Mouse (Mus musculus) midbrain, embryonic 10.5 days (tissue): ENCODE results near the gene Cars2. TPM values are rescaled to one million over a fixed set of nuclear protein-coding genes. Genes with fewer than 3 reads are reported as not detected.
"Not testable (repeated sequence)": the region's sequence is repeated elsewhere in the genome, so short reads cannot be mapped to it uniquely, and the experiment has no call there.

Source experiments
- DNase-seq: peaks from one replicate; pipeline ENCODE4 v3.0.0-alpha.2; 2017; ENCODE audit warnings: low spot score
- H3K27ac ChIP-seq: fragments of 300-500 bp; sonication (generic); replicated peaks from 2 replicates; pipeline ENCODE4 v1.5.1; 2016; ENCODE audit warnings: mild to moderate bottlenecking
- H3K27me3 ChIP-seq: fragments of 300-500 bp; sonication (generic); 2 replicates; pipeline ENCODE4 v1.6.1; 2016; ENCODE audit warnings: low read depth, mild to moderate bottlenecking; ENCODE audit not compliant: poor library complexity, severe bottlenecking
- H3K36me3 ChIP-seq: fragments of 300-500 bp; sonication (generic); 2 replicates; pipeline ENCODE4 v1.6.1; 2016; ENCODE audit warnings: mild to moderate bottlenecking, moderate library complexity
- H3K4me1 ChIP-seq: fragments of 300-500 bp; sonication (generic); 2 replicates; pipeline ENCODE4 v1.6.1; 2016
- H3K4me3 ChIP-seq: fragments of 300-500 bp; sonication (generic); 2 replicates; pipeline ENCODE4 v1.5.1; 2016; ENCODE audit warnings: mild to moderate bottlenecking, moderate library complexity
- H3K9me3 ChIP-seq: fragments of 300-500 bp; sonication (generic); replicated peaks from 2 replicates; pipeline ENCODE4 v1.6.1; 2016; ENCODE audit warnings: mild to moderate bottlenecking
- WGBS: fragments of 180-500 bp; shearing (Covaris S2); methylation state at CpG from one replicate; pipeline ENCODE4 v1.1.7; 2016; 5-methylcytosine and 5-hydroxymethylcytosine counted together
- polyA plus RNA-seq: library from polyadenylated mRNA; unstranded; fragments of >200 nt; fragmentation: Nextera tagmentation; extraction: Ambion mirVana; gene quantifications from 2 replicates; pipeline ENCODE4 v1.2.1, GENCODE M21; 2016

The Cars2 gene
- polyA plus RNA-seq, 1 experiment from 2014 or later = 19.9 TPM

DNA sequence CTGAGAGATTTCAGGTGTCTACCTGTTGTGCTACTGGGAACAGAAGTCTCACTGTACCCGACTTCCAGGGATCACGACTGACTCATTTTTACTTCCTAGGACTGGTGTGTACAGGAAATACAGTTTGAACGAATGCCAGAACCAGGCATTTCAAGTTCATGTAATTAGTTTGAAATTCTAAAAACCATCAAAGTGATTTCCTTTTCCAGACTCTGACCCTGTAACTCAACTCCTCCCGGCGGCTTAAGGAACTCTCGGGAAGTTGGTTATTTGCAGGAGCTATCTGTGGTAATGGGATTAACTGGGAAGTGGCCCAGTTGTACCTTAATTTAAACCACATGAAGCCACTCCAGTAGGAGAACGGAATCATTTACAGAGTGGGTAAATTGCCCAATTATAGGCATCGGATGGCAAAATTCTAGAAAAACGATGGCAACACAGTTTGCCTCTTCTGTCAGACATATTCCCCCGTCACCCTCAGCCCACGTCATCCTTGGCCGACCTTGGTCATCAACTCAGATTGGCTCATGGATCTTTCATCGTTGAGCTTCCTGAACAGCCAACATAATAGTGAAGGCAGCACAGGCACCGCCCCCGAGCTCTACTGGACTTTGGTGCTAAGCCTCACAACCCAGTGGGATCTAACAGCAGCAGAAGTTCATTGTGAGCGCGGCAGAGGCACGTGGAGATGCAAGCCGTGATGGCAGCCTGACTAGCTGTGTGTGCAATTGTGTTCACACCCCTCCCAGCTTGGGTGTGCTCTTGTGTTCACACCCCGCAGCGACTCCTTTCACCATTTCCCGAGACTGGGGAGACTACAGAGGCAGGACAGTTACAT is 18.9 kb upstream of the Cars2 start:
- Histone ChIP-seq H3K27me3 (no peaks in the 10 kb centered on the region), H3K4me1 (no peaks in the 10 kb centered on the region), H3K9me3 (no peaks in the 10 kb centered on the region; the same call in 1 of the 2 replicates), H3K36me3 (peaks cover 56% of the 10 kb centered on the region), H3K27ac (no peak overlapping the region), H3K4me3 (no peak overlapping the region)
- no peak for DNase-seq
- WGBS = 86% methylated on average over 22 of the region's 22 CpGs

DNA sequence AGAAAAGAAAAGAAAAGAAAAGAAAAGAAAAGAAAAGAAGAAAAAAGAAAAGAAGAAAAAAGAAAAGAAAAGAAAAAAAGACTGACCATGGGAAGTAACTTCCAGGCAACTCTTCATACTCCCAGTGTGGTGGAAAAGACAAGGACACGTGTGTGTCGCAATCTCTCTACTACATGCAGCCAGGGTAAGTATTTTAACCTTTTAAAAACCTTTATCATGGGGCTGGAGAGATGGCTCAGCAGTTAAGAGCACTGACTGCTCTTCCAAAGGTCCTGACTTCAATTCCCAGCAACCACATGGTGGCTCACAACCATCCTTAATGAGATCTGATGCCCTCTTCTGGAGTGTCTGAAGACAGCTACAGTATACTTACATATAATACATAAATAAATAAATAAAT is 17.6 kb upstream of the Cars2 start:
- not testable (repeated sequence) for H3K4me1 ChIP-seq, H3K27me3 ChIP-seq, H3K27ac ChIP-seq, H3K9me3 ChIP-seq, H3K4me3 ChIP-seq, DNase-seq
- peaks cover 69% of the 10 kb centered on the region for H3K36me3 ChIP-seq
- WGBS = 95% methylated on average over 2 of the region's 2 CpGs

DNA sequence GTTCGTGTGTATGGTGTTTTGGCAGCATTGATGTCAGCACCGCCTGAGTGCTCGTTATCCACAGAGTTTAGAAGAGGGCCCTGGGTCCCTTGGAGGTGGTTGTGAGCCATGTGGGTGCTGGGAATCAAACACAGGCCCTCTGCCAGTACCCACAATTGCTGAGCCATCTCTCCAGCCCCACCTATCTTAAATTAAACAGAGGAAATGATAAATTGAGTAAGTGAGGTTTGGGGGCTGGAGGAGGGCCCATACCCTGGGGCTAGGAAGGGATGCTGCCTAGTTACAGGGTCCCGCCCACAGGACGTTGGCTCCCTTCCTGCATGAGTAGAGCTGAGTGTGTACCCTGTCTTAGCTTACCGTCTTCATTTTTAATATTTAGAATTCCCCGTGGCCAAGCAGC is 14.1 kb upstream of the Cars2 start:
- H3K27me3 ChIP-seq = no peaks in the 10 kb centered on the region
- peaks cover 1% of the 10 kb centered on the region; the same call in 1 of the 2 replicates for H3K4me1 ChIP-seq
- H3K9me3 ChIP-seq = no peaks in the 10 kb centered on the region; the same call in 1 of the 2 replicates
- H3K27ac ChIP-seq = no peak overlapping the region
- no peak for DNase-seq
- H3K36me3 ChIP-seq = peaks cover 93% of the 10 kb centered on the region
- no peak overlapping the region for H3K4me3 ChIP-seq
- 89% methylated on average over 7 of the region's 7 CpGs for WGBS

DNA sequence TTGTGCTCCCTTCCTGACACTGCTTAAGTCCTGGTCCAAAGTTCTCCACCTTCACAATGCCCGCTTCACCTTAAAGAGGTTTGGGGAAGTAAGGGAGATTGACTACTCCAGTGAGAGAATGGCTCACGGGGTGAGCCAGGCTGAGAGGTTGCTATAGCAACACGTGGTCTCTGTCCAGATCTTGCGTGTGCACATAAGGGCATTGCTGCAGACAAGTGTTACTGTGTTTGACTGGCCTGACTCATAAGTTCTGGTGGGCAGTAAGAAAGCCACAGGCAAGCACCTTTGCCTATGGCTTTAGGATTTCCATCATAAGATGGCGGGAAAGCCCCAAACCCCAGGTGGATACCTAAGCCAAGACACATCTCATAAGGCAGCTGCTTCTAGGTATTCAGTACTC is 13.7 kb upstream of the Cars2 start:
- Histone ChIP-seq H3K36me3 (peaks cover 88% of the 10 kb centered on the region), H3K4me3 (no peak overlapping the region), H3K9me3 (no peaks in the 10 kb centered on the region; the same call in 1 of the 2 replicates), H3K4me1 (peaks cover 6% of the 10 kb centered on the region), H3K27me3 (no peaks in the 10 kb centered on the region), H3K27ac (no peak overlapping the region)
- 93% methylated on average over 5 of the region's 5 CpGs for WGBS
- DNase-seq = no peak

DNA sequence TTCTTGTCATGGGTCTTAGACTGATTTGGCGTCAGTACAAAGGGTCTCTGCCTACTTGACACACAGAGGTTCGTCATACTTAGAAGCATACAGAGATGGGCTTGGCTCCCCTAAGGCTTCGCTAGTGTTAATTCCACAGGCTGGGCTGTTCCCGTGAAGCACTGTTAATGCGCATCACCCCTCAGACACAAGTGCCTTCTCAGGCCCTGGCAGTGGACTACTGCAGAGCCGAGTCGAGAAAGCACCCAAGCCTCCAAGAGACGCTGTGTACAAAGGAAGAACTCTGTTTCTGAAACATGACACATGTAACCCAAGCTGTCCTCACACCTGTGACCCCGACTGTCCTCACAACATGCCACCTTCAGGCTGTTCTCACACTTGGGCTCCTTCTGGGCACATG is 9.6 kb upstream of the Cars2 start:
- Histone ChIP-seq H3K4me3 (no peak overlapping the region), H3K4me1 (peaks cover 14% of the 10 kb centered on the region), H3K9me3 (no peaks in the 10 kb centered on the region; the same call in 1 of the 2 replicates), H3K27me3 (no peaks in the 10 kb centered on the region), H3K36me3 (peaks cover 48% of the 10 kb centered on the region), H3K27ac (no peak overlapping the region)
- 91% methylated on average over 9 of the region's 9 CpGs for WGBS
- DNase-seq = no peak

DNA sequence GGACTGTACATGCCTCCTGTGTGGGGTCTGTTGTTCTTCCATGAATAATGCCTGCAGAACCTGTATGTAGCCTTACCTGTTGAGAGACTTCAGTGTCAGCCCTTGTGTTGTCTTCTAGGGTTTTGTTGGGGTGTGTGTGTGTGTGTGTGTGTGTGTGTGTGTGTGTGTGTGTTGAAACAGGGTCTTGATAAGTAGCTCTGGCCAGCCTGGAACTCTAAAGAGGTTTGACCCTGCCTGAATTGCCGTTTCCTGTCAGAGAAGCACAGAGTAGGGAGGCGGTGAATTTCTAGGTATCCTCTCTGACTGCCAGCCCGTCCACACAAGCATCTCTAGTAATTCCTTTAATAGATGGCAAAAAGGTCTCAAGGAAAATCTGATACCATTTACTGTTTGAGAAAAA is 8.9 kb upstream of the Cars2 start:
- H3K36me3 ChIP-seq = peaks cover 41% of the 10 kb centered on the region
- 80% methylated on average over 3 of the region's 3 CpGs for WGBS
- H3K27me3 ChIP-seq = no peaks in the 10 kb centered on the region
- no peaks in the 10 kb centered on the region; the same call in 1 of the 2 replicates for H3K9me3 ChIP-seq
- H3K4me1 ChIP-seq = peaks cover 21% of the 10 kb centered on the region
- peak overlapping the region; percentile 96 for H3K4me3 ChIP-seq
- no peak for DNase-seq
- H3K27ac ChIP-seq = no peak overlapping the region

DNA sequence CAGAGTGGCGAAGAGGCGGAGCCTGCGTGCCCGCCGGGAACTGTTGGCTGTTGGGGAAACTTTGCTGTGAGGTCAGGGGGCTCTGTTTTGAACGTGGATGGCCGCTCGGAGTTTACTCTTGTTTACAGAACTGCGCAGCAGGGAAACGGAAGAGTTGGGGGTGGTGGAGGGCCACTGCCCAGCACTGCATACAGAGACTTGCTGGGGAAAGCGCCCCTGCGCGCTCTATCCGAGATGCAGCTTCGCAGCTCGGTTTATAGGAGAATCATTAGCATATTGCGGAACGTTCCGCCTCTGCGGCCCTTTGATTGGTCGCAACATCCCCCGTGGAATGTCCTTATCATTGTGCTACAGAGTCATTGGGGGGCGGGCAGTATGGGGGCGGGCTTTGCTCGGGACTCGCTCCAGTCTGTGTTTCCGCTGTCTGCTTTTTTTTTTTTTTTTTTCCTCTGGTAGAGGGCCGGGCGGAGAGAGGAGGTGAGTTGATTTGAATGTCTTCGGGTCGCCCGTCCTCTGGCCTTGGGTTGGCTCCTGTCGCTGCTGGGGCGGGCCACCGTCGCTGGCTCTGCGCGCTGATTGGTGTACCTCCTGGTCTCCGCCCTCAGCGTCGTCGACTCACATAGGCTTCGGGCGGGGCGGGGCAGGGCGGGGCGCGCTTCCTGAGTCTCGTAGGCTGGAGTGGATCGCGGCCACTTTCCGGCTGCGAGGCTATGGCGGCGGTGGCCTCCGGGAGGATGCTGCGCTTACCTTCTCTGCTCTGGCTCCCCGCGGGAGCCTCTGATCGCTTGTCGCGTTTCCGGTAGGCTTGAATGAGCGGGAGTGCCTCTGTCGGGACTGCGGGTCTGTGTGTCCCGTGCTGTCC is 7.4 kb upstream of the Cars2 start:
- under 1% methylated on average over 67 of the region's 67 CpGs for whole genome bisulfite sequencing

DNA sequence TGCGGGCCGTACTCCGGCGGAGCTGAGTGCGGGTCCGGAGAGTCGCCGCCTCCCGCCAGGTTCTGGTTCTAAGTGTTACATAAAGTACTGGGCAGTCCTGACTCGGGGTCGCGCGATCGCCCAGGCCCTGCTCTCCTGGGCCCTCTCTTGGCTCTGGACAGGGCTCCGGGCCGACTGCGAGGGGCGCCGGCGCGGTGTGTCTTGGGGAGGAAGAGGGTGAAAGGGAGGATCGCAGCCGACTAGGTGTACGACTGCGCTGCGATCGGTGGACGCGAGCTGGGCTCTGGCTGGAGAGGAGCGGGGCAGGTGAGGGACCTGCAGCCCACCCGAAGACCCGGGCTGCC is 6.8 kb upstream of the Cars2 start:
- Histone ChIP-seq H3K4me3 (peak overlapping the region; percentile 96), H3K36me3 (peaks cover 23% of the 10 kb centered on the region), H3K9me3 (no peaks in the 10 kb centered on the region), H3K27ac (peak overlapping the region; percentile 99), H3K27me3 (no peaks in the 10 kb centered on the region), H3K4me1 (peaks cover 31% of the 10 kb centered on the region)
- under 1% methylated on average over 32 of the region's 32 CpGs for WGBS
- no peak for DNase-seq

More for the DNA sequence above, 7.4 kb upstream of the Cars2 start:
- Histone ChIP-seq H3K4me1 (peaks cover 31% of the 10 kb centered on the region), H3K27ac (peak overlapping the region; percentile 99), H3K36me3 (peaks cover 26% of the 10 kb centered on the region), H3K9me3 (no peaks in the 10 kb centered on the region), H3K27me3 (no peaks in the 10 kb centered on the region), H3K4me3 (peak overlapping the region; percentile 96)
- peak; percentile 99 for DNase-seq

DNA sequence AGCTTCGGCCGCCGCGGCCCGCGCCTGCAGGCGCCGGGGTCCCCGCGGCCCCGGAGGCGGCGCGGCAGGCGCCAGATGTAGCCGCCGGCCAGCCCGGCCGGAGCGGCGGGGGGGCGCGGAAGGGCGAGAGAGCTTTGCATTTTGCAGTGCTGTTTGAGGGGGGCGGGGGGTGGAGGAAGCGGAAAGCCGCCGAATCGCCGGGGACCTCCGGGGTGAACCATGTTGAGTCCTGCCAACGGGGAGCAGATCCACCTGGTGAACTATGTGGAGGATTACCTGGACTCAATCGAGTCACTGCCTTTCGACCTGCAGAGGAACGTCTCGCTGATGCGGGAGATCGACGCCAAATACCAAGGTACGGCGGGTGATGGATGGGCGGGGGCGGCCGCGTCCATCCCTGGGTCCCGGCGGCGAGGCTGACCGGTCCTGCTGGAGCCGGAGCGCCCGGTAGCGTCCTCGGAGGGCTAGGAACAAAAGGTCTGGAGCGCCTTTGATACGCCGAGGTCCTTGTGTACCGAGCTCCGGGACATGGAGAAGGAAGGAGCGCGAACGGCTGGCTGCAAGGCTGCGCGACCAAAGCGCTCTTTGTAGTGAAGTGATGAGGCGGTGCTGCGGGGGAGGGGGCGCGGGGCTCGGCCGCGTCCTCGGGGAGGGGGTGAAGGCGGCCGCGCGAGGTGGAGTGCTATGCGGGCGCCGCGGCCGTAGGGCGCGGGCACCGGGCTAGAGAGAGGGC is 6.3 kb upstream of the Cars2 start:
- peak; percentile 68 for DNase-seq
- peaks cover 31% of the 10 kb centered on the region for H3K4me1 ChIP-seq
- H3K9me3 ChIP-seq = no peaks in the 10 kb centered on the region
- H3K36me3 ChIP-seq = peaks cover 17% of the 10 kb centered on the region
- H3K27ac ChIP-seq = peak overlapping the region; percentile 99
- WGBS = 2% methylated on average over 81 of the region's 85 CpGs
- H3K4me3 ChIP-seq = peak overlapping the region; percentile 96
- H3K27me3 ChIP-seq = no peaks in the 10 kb centered on the region

DNA sequence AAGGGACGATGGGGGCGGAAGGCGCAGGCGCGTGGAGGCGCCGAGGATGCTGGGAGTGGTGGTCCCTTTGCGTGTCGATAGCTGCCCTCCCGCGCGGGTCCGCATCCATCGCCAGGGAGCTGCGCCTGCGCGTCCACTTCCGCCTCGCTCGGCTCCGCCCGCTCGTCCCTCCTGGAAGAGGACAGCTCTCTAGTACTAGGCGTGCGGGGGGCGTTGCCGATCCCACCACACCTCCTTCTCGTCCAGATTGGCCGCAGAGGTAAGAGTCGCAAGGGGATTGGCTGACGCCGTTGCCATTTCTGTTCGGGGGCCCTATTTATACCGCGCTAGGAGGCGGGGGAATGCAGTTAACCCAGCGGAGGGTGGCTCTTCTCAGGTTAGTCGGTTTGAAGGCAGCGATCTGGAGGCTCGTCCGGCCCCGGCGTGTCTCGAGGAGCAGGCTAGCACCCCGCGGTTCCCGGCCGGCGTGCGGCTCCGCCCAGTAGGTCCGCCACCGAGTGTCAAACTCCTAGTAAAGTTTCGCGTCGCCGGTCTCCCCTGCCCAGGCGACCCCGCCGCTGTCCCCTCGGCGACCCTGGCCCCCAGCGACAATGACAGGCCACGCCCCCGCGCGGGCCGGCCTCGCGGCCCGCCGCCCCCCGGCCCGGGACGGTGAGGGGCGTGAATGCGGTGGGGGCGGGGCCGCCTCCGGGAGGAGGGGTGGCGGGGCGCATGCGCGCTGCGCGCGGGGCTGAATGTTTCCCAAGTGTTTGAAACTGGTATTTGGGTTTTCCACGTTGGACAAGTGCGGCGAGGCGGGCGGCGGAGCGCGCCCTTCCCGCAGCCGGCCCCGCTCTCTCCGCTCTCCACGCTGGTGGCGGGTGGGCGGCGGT is 5.4 kb upstream of the Cars2 start:
- H3K4me3 ChIP-seq = peak overlapping the region; percentile 96
- H3K27me3 ChIP-seq = no peaks in the 10 kb centered on the region
- peaks cover 36% of the 10 kb centered on the region for H3K4me1 ChIP-seq
- DNase-seq = peak; percentile 99
- peak overlapping the region; percentile 99 for H3K27ac ChIP-seq
- WGBS = under 1% methylated on average over 103 of the region's 103 CpGs
- no peaks in the 10 kb centered on the region for H3K9me3 ChIP-seq
- H3K36me3 ChIP-seq = peaks cover 8% of the 10 kb centered on the region

DNA sequence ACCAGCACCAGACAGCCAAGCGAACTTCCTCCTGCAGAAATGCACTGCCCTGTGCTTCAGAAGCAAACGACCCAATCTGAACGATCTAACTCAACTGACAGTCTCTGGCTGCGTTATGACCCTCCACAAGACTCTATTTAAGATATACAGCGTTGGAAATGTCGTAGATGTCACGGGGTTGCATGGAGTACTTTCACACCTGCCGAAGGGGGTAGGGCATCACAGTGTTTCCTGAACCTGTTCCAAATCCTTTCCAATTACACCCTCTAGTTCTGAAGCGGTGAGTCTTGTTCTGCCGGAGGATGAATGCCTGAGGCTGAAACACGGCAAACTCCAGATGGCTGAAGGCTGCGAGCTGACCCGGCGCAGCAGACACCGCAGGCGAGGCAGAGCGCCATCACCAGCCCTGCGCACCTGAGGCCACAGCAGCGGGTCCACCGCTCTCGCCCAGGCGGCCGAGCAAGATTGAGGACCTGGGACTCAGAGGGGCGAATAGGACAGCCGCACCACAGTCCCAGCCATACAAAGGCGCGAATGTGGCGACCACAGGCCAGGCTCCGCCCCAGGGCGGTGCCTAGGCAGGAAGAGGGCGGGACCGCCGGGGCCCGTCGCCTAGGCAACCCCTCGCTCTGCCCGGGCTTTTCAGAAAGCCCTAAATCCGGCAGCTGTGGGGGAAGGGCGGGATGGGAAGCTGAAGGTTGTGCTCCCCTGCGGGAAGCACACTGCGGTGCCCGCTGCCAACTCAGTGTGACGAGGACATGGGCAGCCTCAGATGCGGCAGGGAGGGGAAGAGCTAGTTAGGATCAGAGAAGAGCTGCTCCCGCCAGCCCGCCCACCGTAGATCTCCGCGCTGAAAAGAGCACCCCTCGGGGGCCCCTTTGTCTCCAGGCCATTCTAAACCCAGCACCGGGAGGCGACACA is 4.5 kb upstream of the Cars2 start, which contains the start of gene Ing1:
Gene Ing1, plus strand, starts transcription at position 773 of the 921 bp plus-strand sequence.
- Histone ChIP-seq H3K4me1 (peaks cover 44% of the 10 kb centered on the region), H3K9me3 (no peaks in the 10 kb centered on the region), H3K27me3 (no peaks in the 10 kb centered on the region), H3K4me3 (peak within 1 kb of the TSS; percentile 96), H3K36me3 (0 out of 2 replicates have a peak, but pooled peaks cover under 1% of the 10 kb centered on the region), H3K27ac (peak within 1 kb of the TSS; percentile 99)
- under 1% methylated on average over 52 of the region's 52 CpGs for WGBS
- DNase-seq = peak; percentile 97
